Mouse (Mus musculus): Measurements from ENCODE around the gene Ugcg. TPM values are rescaled to one million over a fixed set of nuclear protein-coding genes. Genes with fewer than 3 reads are reported as not detected.

The Ugcg gene
- polyA plus RNA-seq, 1 experiment from 2014 or later = 11.9 TPM

Other genes starting within 250 kb of the Ugcg start
- gene Zkscan16, start 245.6 kb upstream of the Ugcg start, polyA plus RNA-seq (2015; fragmentation: Nextera tagmentation; extraction: Ambion mirVana) = 1.1 and 1.2 TPM in 2 replicates
- 23.8 and 25.5 TPM in 2 replicates for gene Ptgr1, start 202.1 kb upstream of the Ugcg start, polyA plus RNA-seq (2015; fragmentation: Nextera tagmentation; extraction: Ambion mirVana)
- 15.7 and 16.6 TPM in 2 replicates for gene Dnajc25, start 194.2 kb upstream of the Ugcg start, polyA plus RNA-seq (2015; fragmentation: Nextera tagmentation; extraction: Ambion mirVana)
- gene Gm20503, start 186.0 kb upstream of the Ugcg start, polyA plus RNA-seq (2015; fragmentation: Nextera tagmentation; extraction: Ambion mirVana) = 19.3 and 20.3 TPM in 2 replicates
- 193 and 195 TPM in 2 replicates for gene Gng10, start 154.2 kb upstream of the Ugcg start, polyA plus RNA-seq (2015; fragmentation: Nextera tagmentation; extraction: Ambion mirVana)
- gene AI481877, start 50.3 kb upstream of the Ugcg start, polyA plus RNA-seq (2015; fragmentation: Nextera tagmentation; extraction: Ambion mirVana) = not detected in 2 replicates
- gene Susd1, start 249.4 kb downstream of the Ugcg start, polyA plus RNA-seq (2015; fragmentation: Nextera tagmentation; extraction: Ambion mirVana) = 1.8 and 2.1 TPM in 2 replicates